Mouse (Mus musculus) duodenum, adult 2 months (tissue): ENCODE results near the gene Olfr429. TPM values are rescaled to one million over a fixed set of nuclear protein-coding genes. Genes with fewer than 3 reads are reported as not detected.

Experiments used
- polyA plus RNA-seq: library from polyadenylated mRNA; depleted of rRNA; stranded (reverse); fragments of >200 nt; gene quantifications from 2 replicates; pipeline ENCODE4 v1.2.3, GENCODE M21; 2012; ENCODE audit warnings: low replicate concordance; rRNA removed

Gene Olfr429
- polyA plus RNA-seq, result not detected in 2 replicates

GRCm38 (mm10) chr1:174084031-174084430 is at the start of gene Olfr429:
Olfr429 (plus strand) TSS chr1:174084331.

GRCm38 (mm10) chr1:174040523-174041177 is 43.5 kb upstream of the Olfr429 start, which contains the start of gene Olfr433:
Olfr433 (plus strand) TSS chr1:174040705.

GRCm38 (mm10) chr1:174048893-174049292 is 35.2 kb upstream of the Olfr429 start, which contains the start of gene Olfr432:
Olfr432 (plus strand) TSS chr1:174049205.

GRCm38 (mm10) chr1:174066305-174066704 is 17.8 kb upstream of the Olfr429 start, which contains the start of gene Olfr430:
Olfr430 (plus strand) TSS chr1:174066605.

GRCm38 (mm10) chr1:174096591-174096990 is 12.5 kb downstream of the Olfr429 start, which contains the start of gene Olfr427:
Olfr427 (plus strand) TSS chr1:174096891.

GRCm38 (mm10) chr1:174121062-174121461 is 36.9 kb downstream of the Olfr429 start, which contains the start of gene Olfr231:
Olfr231 (minus strand) TSS chr1:174121162.

GRCm38 (mm10) chr1:174131217-174131616 is 47.1 kb downstream of the Olfr429 start, which contains the start of gene Olfr424:
Olfr424 (plus strand) TSS chr1:174131517.

Other genes starting within 250 kb of the Olfr429 start
- gene Ifi211, start 171.3 kb upstream of the Olfr429 start, polyA plus RNA-seq, result not detected in 2 replicates
- gene Mndal, start 141.8 kb upstream of the Olfr429 start, polyA plus RNA-seq, result 0.24 and 0.25 TPM in 2 replicates
- gene Ifi203, start 141.7 kb upstream of the Olfr429 start, polyA plus RNA-seq, result 0.63 and 0.75 TPM in 2 replicates
- gene Ifi202b, start 101.6 kb upstream of the Olfr429 start, polyA plus RNA-seq, result not detected in 2 replicates
- gene Ifi205, start 52.5 kb upstream of the Olfr429 start, polyA plus RNA-seq, result 0.07 and 0.09 TPM in 2 replicates
- gene Olfr433, start 43.6 kb upstream of the Olfr429 start, polyA plus RNA-seq, result 0.04 TPM in 1 of 2 replicates, not detected in the other
- not detected in 2 replicates for gene Olfr432, start 35.1 kb upstream of the Olfr429 start, polyA plus RNA-seq
- gene Olfr430, start 17.7 kb upstream of the Olfr429 start, polyA plus RNA-seq, result not detected in 2 replicates
- not detected in 2 replicates for gene Olfr427, start 12.6 kb downstream of the Olfr429 start, polyA plus RNA-seq
- not detected in 2 replicates for gene Olfr231, start 36.8 kb downstream of the Olfr429 start, polyA plus RNA-seq
- gene Olfr424, start 47.2 kb downstream of the Olfr429 start, polyA plus RNA-seq, result not detected in 2 replicates
- gene Olfr420, start 71.3 kb downstream of the Olfr429 start, polyA plus RNA-seq, result not detected in 2 replicates
- gene Spta1, start 88.4 kb downstream of the Olfr429 start, polyA plus RNA-seq, result not detected in 2 replicates
- gene Olfr419, start 167.7 kb downstream of the Olfr429 start, polyA plus RNA-seq, result not detected in 2 replicates
- 0.41 TPM in 1 of 2 replicates, not detected in the other for gene Mptx1, start 246.2 kb downstream of the Olfr429 start, polyA plus RNA-seq